Mouse (Mus musculus) lung, embryonic 15.5 days (tissue): ENCODE results near the gene Mtfr1l. TPM values are rescaled to one million over a fixed set of nuclear protein-coding genes. Genes with fewer than 3 reads are reported as not detected.

ENCODE experiments used
- ATAC-seq: fragments of 200-750 bp; cut with Nextera tagmentation; 2 replicates; pipeline ENCODE4 v1.8.0; 2017; ENCODE audit warnings: moderate number of reproducible peaks, borderline replicate concordance; ENCODE audit not compliant: low FRiP score, low TSS enrichment; ENCODE audit errors: extremely low read depth
- H3K27ac ChIP-seq: fragments of 300-500 bp; sonication (generic); 2 replicates; pipeline ENCODE4 v1.5.1; 2015; ENCODE audit warnings: moderate library complexity, mild to moderate bottlenecking, inconsistent platforms
- H3K27me3 ChIP-seq: fragments of 300-500 bp; sonication (generic); 2 replicates; pipeline ENCODE4 v1.6.1; 2015; ENCODE audit warnings: inconsistent platforms
- H3K36me3 ChIP-seq: fragments of 300-500 bp; sonication (generic); 2 replicates; pipeline ENCODE4 v1.6.1; 2015; ENCODE audit warnings: inconsistent platforms
- H3K4me1 ChIP-seq: fragments of 300-500 bp; sonication (generic); 2 replicates; pipeline ENCODE4 v1.6.1; 2015; ENCODE audit warnings: inconsistent platforms
- H3K4me2 ChIP-seq: fragments of 300-500 bp; sonication (generic); 2 replicates; pipeline ENCODE4 v1.6.1; 2015; ENCODE audit warnings: inconsistent platforms, mild to moderate bottlenecking, moderate library complexity
- H3K4me3 ChIP-seq: fragments of 300-500 bp; sonication (generic); 2 replicates; pipeline ENCODE4 v1.5.1; 2015; ENCODE audit warnings: mild to moderate bottlenecking, inconsistent platforms
- H3K9ac ChIP-seq: fragments of 300-500 bp; sonication (generic); 2 replicates; pipeline ENCODE4 v1.6.1; 2015; ENCODE audit warnings: inconsistent platforms
- H3K9me3 ChIP-seq: fragments of 300-500 bp; sonication (generic); 2 replicates; pipeline ENCODE4 v1.6.1; 2016; ENCODE audit warnings: inconsistent platforms
- WGBS: fragments of 180-500 bp; shearing (Covaris S2); methylation state at CpG from one replicate; pipeline ENCODE4 v1.1.7; 2015; 5-methylcytosine and 5-hydroxymethylcytosine counted together
- polyA plus RNA-seq: library from polyadenylated mRNA; unstranded; fragments of >200 nt; fragmentation: Nextera tagmentation; extraction: Ambion mirVana; gene quantifications from 2 replicates; pipeline ENCODE4 v1.2.1, GENCODE M21; 2015

The Mtfr1l gene
- polyA plus RNA-seq, 1 experiment from 2014 or later: 114 TPM

DNA sequence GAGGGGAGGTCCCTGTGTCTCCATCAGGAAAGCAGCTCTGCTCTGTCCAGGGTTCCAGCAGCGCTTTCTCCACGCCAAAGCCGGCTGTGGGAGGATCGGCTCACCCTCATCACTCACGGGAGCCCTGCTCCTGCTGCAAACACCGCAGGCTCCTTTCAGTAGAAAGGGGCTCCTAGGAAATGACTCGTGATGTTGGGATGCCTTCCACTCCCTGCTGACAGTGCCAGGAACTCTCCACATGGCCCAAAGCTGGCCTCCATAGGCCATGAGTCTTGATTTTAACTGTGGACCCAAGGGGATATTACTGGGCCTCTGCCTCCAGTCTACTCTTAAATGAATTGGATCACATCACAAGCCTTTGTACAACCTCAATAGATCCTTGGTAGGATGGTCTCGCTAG, 34.6 kb upstream of the Mtfr1l start:
- H3K27me3 ChIP-seq: no peaks in the 10 kb centered on the region
- no peak overlapping the region for H3K9ac ChIP-seq
- 71% methylated on average over 8 of the region's 8 CpGs for WGBS
- no peak overlapping the region for H3K27ac ChIP-seq
- H3K9me3 ChIP-seq: no peaks in the 10 kb centered on the region
- no peak overlapping the region for H3K4me2 ChIP-seq
- no peak for ATAC-seq
- H3K4me3 ChIP-seq: no peak overlapping the region
- H3K4me1 ChIP-seq: peaks cover 10% of the 10 kb centered on the region
- no peaks in the 10 kb centered on the region for H3K36me3 ChIP-seq

DNA sequence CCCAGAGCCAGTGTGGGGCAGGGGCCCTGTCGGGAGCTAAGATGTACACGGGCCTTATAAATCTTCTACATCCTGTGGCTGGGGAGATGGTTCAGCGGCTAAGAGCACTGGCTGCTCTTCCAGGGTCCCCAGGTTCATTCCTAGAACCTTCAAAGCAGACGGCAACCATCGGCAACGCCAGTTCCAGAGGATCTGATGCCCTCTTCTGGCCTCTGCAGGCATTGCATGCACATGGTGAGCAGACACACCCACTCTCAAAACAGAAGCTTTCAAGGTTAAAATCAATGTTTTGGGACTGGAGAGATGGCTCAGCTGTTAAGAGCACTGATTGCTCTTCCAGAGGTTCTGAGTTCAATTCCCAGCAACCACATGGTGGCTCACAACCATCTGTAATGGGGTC, 34.0 kb upstream of the Mtfr1l start:
- no peak overlapping the region for H3K27ac ChIP-seq
- H3K36me3 ChIP-seq: no peaks in the 10 kb centered on the region
- ATAC-seq: no peak
- WGBS: 78% methylated on average over 6 of the region's 6 CpGs
- H3K4me1 ChIP-seq: peaks cover 10% of the 10 kb centered on the region
- H3K4me2 ChIP-seq: no peak overlapping the region
- H3K27me3 ChIP-seq: no peaks in the 10 kb centered on the region
- no peaks in the 10 kb centered on the region for H3K9me3 ChIP-seq
- H3K4me3 ChIP-seq: no peak overlapping the region
- H3K9ac ChIP-seq: no peak overlapping the region

DNA sequence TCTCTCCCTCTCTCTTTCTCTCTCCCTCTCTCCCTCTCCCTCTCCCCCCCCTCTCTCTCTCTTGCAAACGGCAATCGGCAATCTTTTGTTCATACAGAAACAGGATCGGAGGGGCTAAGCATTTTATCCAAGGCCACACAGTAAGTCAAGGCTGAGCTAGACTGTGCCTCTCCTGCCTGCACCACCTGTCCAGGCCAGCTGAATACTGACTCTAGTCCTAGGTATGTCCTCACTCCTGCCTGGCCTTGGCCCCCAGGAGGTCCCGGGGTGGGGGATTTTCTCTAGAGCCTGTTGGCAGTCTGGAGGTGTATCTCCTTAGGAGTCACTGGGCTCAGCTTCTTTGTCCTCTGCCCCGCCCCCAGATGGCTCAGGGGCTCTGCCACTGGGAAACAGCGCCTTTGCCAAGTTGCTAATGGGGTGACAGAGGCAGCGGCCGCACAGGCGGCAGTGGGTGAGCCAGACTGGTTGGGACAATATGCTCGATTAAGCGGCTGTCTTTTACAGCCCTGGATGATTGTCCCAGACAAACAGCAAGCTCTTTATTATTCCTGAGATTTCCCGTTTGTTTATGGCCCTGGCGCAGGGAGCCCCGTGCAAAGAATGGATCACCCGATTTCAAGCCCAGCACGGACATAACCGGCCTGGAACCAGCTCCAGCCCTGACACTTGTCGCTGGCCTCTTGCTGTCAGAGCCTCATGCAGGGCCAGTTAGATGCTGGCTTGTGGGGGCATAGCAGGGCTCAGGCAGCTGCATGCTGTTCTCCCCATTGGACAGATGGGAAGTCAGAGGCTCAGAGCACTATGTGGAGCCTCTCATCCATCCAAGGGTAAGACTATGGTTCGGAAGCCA, 32.4 kb upstream of the Mtfr1l start:
- peak; percentile 50 for ATAC-seq
- no peaks in the 10 kb centered on the region for H3K36me3 ChIP-seq
- H3K4me1 ChIP-seq: peaks cover 10% of the 10 kb centered on the region
- H3K9ac ChIP-seq: no peak overlapping the region
- H3K27me3 ChIP-seq: no peaks in the 10 kb centered on the region
- H3K4me2 ChIP-seq: peak overlapping the region; percentile 8; the same call in 1 of the 2 replicates
- no peaks in the 10 kb centered on the region for H3K9me3 ChIP-seq
- no peak overlapping the region for H3K27ac ChIP-seq
- WGBS: 28% methylated on average over 19 of the region's 19 CpGs
- no peak overlapping the region for H3K4me3 ChIP-seq

DNA sequence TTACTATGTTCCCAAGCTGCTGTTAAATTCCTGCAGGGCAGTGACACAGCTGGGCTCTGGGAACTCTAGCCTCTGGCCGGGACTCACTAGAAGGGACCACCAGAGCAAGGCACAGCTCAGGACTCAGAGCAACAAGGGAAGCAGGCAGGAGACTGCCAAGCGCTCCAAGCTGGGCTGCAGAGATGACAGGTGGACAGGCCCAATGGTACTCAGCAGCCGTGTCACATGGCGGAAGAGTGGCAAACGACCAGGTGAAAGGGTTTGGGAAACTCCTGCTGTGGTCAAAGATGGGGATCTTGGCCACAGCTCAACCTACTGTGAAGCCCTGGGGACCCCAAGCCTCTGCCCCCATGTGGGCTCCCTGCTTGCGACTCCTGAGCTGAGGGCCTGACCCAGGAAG, 28.9 kb upstream of the Mtfr1l start:
- ATAC-seq: no peak
- Histone ChIP-seq H3K4me2 (no peak overlapping the region), H3K36me3 (no peaks in the 10 kb centered on the region), H3K9me3 (no peaks in the 10 kb centered on the region), H3K4me3 (no peak overlapping the region), H3K27me3 (no peaks in the 10 kb centered on the region), H3K27ac (no peak overlapping the region), H3K9ac (no peak overlapping the region), H3K4me1 (peaks cover 10% of the 10 kb centered on the region)
- 79% methylated on average over 6 of the region's 6 CpGs for WGBS

DNA sequence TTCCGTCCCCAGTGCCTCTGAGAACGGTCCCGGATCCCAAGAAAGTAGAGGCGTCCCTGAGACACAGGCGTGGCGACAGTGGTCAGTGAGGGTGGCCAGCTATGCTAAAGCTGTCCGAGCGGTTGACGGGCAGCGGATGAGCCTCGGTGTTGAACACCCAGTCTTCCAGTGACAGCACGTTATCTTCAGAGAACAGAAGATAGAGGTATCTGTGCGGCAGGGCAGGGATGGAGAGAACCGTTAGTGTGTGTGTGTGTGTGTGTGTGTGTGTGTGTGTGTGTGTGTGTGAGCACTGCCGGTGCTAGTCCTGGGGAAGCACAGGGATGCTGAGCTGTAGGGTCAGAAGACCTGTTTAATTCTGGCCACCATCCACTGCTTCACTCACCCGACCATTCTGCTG, 28.4 kb upstream of the Mtfr1l start:
- no peak for ATAC-seq
- H3K36me3 ChIP-seq: no peaks in the 10 kb centered on the region
- no peak overlapping the region for H3K4me3 ChIP-seq
- H3K27me3 ChIP-seq: no peaks in the 10 kb centered on the region
- H3K4me2 ChIP-seq: no peak overlapping the region
- WGBS: 75% methylated on average over 16 of the region's 16 CpGs
- H3K4me1 ChIP-seq: peaks cover 10% of the 10 kb centered on the region
- H3K27ac ChIP-seq: no peak overlapping the region
- no peaks in the 10 kb centered on the region for H3K9me3 ChIP-seq
- no peak overlapping the region for H3K9ac ChIP-seq

DNA sequence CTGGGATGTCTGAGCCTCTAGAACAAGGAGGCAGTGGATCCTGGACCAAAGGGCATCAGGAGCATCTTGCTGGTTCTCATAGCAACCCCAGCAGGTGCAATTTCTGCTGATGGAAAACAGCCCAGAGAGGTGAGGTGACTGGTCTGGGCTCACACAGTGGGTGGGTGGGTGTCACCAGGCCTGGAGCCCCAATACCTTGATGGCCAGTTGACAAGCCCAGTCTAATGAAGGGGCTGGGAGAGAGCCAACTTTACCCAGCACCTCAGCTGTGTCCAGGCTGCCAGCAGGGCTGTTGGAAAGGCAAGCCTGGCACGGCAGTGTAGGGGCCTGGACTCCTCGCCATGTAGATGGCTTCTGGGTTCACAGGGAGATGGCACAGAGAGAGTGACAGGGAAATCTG, 26.8 kb upstream of the Mtfr1l start:
- no peaks in the 10 kb centered on the region for H3K9me3 ChIP-seq
- no peaks in the 10 kb centered on the region for H3K36me3 ChIP-seq
- H3K4me3 ChIP-seq: no peak overlapping the region
- H3K27me3 ChIP-seq: no peaks in the 10 kb centered on the region
- H3K27ac ChIP-seq: no peak overlapping the region
- 79% methylated on average over 2 of the region's 2 CpGs for WGBS
- H3K4me1 ChIP-seq: peaks cover 9% of the 10 kb centered on the region
- H3K4me2 ChIP-seq: no peak overlapping the region
- ATAC-seq: no peak
- no peak overlapping the region for H3K9ac ChIP-seq

DNA sequence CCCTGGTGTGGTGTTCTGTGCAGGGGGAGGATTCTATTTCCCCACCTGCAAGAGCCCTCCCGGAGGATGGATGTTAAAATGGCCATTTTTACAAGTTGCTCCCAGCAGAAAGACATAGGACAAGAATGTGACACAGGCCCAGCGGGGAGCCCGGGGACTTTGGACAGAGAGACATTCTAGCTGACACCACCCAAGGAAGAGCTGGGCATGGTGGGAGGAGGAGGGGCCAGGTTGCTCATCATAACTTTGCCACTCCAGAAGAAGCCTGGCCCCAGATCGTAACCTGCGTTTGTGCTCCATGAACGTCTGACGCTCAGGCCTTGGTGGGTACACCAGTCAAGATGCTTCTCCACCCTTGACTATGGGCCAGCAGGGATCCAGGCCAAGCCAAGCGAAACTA, 25.5 kb upstream of the Mtfr1l start:
- Histone ChIP-seq H3K4me3 (no peak overlapping the region), H3K36me3 (no peaks in the 10 kb centered on the region), H3K4me2 (no peak overlapping the region), H3K27me3 (no peaks in the 10 kb centered on the region), H3K9ac (no peak overlapping the region), H3K27ac (no peak overlapping the region), H3K4me1 (peaks cover 9% of the 10 kb centered on the region), H3K9me3 (no peaks in the 10 kb centered on the region)
- no peak for ATAC-seq
- 85% methylated on average over 8 of the region's 8 CpGs for WGBS

DNA sequence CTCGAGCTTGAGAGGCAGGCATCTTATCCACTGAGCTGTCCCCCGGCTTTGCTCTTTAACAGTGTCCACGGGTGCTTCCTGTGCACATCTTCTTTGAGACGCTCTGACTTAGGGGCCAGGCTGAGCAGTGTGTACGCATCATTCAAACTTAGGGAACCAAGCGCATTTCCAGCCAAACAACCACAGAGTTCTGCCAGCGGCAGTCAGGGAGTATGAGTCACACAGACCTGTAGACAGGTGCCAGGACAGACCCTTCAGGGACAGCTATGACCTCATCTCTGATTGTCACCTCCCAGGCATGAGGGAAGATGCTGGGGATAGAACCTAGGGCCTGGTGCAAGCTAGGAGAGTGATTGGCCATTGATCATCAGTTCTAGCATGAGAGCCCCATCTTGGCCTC, 24.0 kb upstream of the Mtfr1l start:
- Histone ChIP-seq H3K9me3 (no peaks in the 10 kb centered on the region), H3K27ac (no peak overlapping the region), H3K9ac (no peak overlapping the region), H3K4me3 (no peak overlapping the region), H3K4me1 (peaks cover 9% of the 10 kb centered on the region), H3K36me3 (no peaks in the 10 kb centered on the region), H3K27me3 (no peaks in the 10 kb centered on the region), H3K4me2 (no peak overlapping the region)
- WGBS: 69% methylated on average over 7 of the region's 7 CpGs
- no peak for ATAC-seq

DNA sequence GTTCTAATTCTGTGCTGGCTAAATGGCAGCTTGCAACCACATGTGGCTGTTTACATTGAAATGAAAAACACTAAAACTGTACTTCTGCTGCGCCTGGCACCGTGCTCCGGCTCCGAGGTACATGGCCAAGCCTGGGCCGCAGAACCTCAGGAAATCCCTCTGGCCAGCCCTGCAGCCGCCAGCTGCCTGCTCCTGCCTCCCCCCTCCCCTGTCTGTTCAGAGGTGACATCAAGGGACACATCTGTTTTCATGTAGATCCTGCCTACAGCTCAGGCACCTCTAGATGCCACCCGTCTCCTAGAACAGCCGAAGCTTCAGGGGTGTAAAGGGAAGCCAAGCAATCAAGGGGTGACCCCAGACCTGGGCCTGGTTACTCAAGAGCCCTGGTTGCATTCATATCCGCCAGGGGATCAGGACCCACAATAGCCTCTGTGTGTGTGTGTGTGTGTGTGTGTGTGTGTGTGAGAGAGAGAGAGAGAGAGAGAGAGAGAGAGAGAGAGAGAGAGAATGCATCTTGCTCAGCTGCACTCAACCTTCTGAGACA, 23.5 kb upstream of the Mtfr1l start:
- Histone ChIP-seq H3K9me3 (no peaks in the 10 kb centered on the region), H3K9ac (no peak overlapping the region), H3K36me3 (no peaks in the 10 kb centered on the region), H3K27me3 (no peaks in the 10 kb centered on the region), H3K27ac (no peak overlapping the region), H3K4me2 (no peak overlapping the region), H3K4me3 (no peak overlapping the region), H3K4me1 (peaks cover 9% of the 10 kb centered on the region)
- peak; percentile 64; the same call in 1 of the 2 replicates for ATAC-seq
- WGBS: 40% methylated on average over 9 of the region's 9 CpGs

DNA sequence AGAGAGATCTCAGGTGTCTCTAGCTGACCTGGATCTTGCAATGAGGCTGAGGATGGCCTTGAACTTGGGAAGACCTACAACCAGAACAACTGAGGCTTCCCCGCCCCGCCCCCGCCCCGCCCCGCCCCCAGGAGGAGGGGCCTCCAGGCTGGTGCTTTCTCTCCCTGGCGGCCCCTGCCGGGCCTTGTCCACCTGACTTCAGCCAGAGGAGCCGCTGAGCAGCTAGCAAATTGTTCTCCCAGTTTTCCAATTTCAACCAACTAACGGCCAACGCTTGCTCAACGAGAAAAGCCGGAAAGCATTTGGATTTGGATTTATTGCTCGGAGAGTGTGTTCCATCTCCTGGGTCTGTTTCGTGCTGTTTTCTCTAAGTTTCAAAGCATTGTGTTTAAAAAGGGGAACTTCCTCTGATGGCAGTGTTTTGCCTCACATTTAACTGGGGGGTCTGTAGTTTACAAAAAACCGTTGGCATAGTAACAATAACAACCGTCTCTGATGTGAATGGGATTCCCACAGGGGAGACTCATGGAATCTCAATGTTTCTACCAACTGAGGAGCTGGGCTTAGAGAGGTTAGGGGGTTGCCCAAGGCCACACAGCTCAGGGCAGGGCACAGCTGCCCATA, 22.6 kb upstream of the Mtfr1l start:
- 16% methylated on average over 16 of the region's 16 CpGs for WGBS
- Histone ChIP-seq H3K27ac (no peak overlapping the region), H3K9ac (no peak overlapping the region)

DNA sequence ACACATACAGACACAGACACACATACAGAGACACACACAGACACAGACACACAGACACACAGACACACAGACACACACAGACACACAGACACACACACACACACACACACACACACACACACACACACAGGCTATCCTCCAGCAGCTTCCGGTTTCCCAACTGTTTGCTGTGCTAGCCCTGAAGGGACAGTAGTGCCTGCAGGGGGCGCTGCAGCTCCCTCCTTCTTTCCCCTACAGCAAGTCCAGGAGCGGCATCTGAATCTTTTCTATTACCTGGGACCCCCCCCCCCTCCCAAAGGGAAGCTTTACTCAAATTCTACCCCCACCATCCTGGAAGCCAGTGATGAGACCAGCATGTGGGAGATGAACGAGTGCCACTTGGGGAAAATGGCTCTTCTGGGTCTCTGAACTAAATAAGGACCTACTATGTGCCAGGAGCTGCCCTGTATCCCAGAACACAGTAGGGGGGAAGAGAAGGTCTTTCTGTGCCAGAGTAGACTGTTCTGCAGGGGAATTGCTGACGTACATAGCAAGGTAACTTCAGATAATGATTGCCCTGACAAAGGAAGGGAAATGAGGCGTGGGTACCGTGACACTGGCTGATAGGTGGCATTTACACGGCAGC, 20.9 kb upstream of the Mtfr1l start:
- H3K27me3 ChIP-seq: no peaks in the 10 kb centered on the region
- WGBS: 67% methylated on average over 8 of the region's 8 CpGs
- H3K4me3 ChIP-seq: no peak overlapping the region
- H3K4me1 ChIP-seq: peaks cover 19% of the 10 kb centered on the region
- H3K4me2 ChIP-seq: no peak overlapping the region
- no peaks in the 10 kb centered on the region for H3K36me3 ChIP-seq
- H3K27ac ChIP-seq: no peak overlapping the region
- no peak for ATAC-seq
- no peak overlapping the region for H3K9ac ChIP-seq
- H3K9me3 ChIP-seq: no peaks in the 10 kb centered on the region

More for the DNA sequence above, 22.6 kb upstream of the Mtfr1l start:
- Histone ChIP-seq H3K36me3 (no peaks in the 10 kb centered on the region), H3K9me3 (no peaks in the 10 kb centered on the region), H3K4me2 (no peak overlapping the region), H3K27me3 (no peaks in the 10 kb centered on the region), H3K4me1 (peaks cover 9% of the 10 kb centered on the region), H3K4me3 (no peak overlapping the region)
- ATAC-seq: no peak

DNA sequence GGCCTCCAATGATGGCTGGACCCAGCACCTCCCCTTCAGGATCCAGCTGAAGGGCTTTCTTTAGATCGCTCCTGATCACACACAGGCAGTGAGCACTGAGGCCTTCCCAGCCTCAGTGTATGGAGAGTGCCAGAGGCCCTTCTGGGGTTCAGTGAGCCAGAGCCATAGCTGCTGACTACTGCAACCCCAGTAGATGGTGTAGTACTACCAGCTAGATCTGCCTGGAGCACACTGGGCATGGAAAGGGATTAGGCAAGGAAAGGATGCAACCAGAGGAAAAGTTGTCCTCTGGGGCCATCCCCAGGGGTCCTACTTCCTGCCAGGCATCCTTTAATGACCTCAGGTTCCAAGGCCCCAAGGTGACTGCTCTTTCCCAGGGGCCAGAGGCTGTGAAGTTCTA, 18.4 kb upstream of the Mtfr1l start:
- Histone ChIP-seq H3K4me1 (peaks cover 29% of the 10 kb centered on the region), H3K4me2 (no peak overlapping the region), H3K36me3 (peaks cover 9% of the 10 kb centered on the region), H3K9ac (no peak overlapping the region), H3K27me3 (no peaks in the 10 kb centered on the region), H3K4me3 (no peak overlapping the region), H3K27ac (no peak overlapping the region), H3K9me3 (no peaks in the 10 kb centered on the region)
- 69% methylated on average over 1 of the region's 1 CpGs for WGBS
- ATAC-seq: no peak
